Mouse (Mus musculus) kidney, embryonic 15.5 days (tissue): ENCODE results near the gene Spata1. TPM values are rescaled to one million over a fixed set of nuclear protein-coding genes. Genes with fewer than 3 reads are reported as not detected.
"Not testable (repeated sequence)": the region's sequence is repeated elsewhere in the genome, so short reads cannot be mapped to it uniquely, and the experiment has no call there.

Source experiments
- ATAC-seq: fragments of 200-750 bp; cut with Nextera tagmentation; replicated peaks from 2 replicates; pipeline ENCODE4 v1.8.0; 2017; ENCODE audit warnings: moderate TSS enrichment; ENCODE audit not compliant: low FRiP score
- H3K27ac ChIP-seq: fragments of 300-500 bp; sonication (generic); 2 replicates; pipeline ENCODE4 v1.5.1; 2015; ENCODE audit warnings: mild to moderate bottlenecking, inconsistent platforms
- H3K27me3 ChIP-seq: fragments of 300-500 bp; sonication (generic); 2 replicates; pipeline ENCODE4 v1.6.1; 2015; ENCODE audit warnings: inconsistent platforms
- H3K36me3 ChIP-seq: fragments of 300-500 bp; sonication (generic); 2 replicates; pipeline ENCODE4 v1.6.1; 2015; ENCODE audit warnings: inconsistent platforms
- H3K4me1 ChIP-seq: fragments of 300-500 bp; sonication (generic); 2 replicates; pipeline ENCODE4 v1.6.1; 2015; ENCODE audit warnings: inconsistent platforms
- H3K4me2 ChIP-seq: fragments of 300-500 bp; sonication (generic); 2 replicates; pipeline ENCODE4 v1.6.1; 2015; ENCODE audit warnings: moderate library complexity, mild to moderate bottlenecking, inconsistent platforms
- H3K4me3 ChIP-seq: fragments of 300-500 bp; sonication (generic); replicated peaks from 2 replicates; pipeline ENCODE4 v1.5.1; 2015; ENCODE audit warnings: mild to moderate bottlenecking, inconsistent platforms
- H3K9ac ChIP-seq: fragments of 300-500 bp; sonication (generic); 2 replicates; pipeline ENCODE4 v1.6.1; 2015; ENCODE audit warnings: mild to moderate bottlenecking, inconsistent platforms
- H3K9me3 ChIP-seq: fragments of 300-500 bp; sonication (generic); replicated peaks from 2 replicates; pipeline ENCODE4 v1.6.1; 2016; ENCODE audit warnings: inconsistent platforms
- WGBS: fragments of 180-500 bp; shearing (Covaris S2); methylation state at CpG from one replicate; pipeline ENCODE4 v1.1.7; 2015; ENCODE audit warnings: mixed read lengths; 5-methylcytosine and 5-hydroxymethylcytosine counted together
- polyA plus RNA-seq: library from polyadenylated mRNA; unstranded; fragments of >200 nt; fragmentation: Nextera tagmentation; extraction: Ambion mirVana; gene quantifications from 2 replicates; pipeline ENCODE4 v1.2.1, GENCODE M21; 2015

Spata1 gene
- polyA plus RNA-seq, 1 experiment from 2014 or later: 6.5 TPM

- Histone ChIP-seq H3K9ac (no peak overlapping the region), H3K4me1 (no peaks in the 10 kb centered on the region), H3K4me2 (no peak overlapping the region), H3K27me3 (no peaks in the 10 kb centered on the region), H3K9me3 (no peaks in the 10 kb centered on the region), H3K36me3 (peaks cover 88% of the 10 kb centered on the region), H3K27ac (no peak overlapping the region), H3K4me3 (no peak overlapping the region)
- WGBS: 91% methylated on average over 8 of the region's 8 CpGs
- ATAC-seq: no peak
Observed at GRCm38 (mm10) chr3:146434686-146435085, 64.9 kb downstream of the Spata1 start.

- Histone ChIP-seq H3K4me2 (no peak overlapping the region), H3K4me3 (no peak overlapping the region), H3K27me3 (no peaks in the 10 kb centered on the region), H3K9ac (no peak overlapping the region), H3K36me3 (peaks cover 93% of the 10 kb centered on the region), H3K27ac (no peak overlapping the region), H3K4me1 (no peaks in the 10 kb centered on the region), H3K9me3 (no peaks in the 10 kb centered on the region)
- WGBS: 89% methylated on average over 14 of the region's 14 CpGs
- no peak for ATAC-seq
Observed at GRCm38 (mm10) chr3:146433681-146434350, 65.7 kb downstream of the Spata1 start.

- not testable (repeated sequence) for H3K4me3 ChIP-seq, H3K4me1 ChIP-seq, H3K9me3 ChIP-seq, H3K27me3 ChIP-seq, H3K4me2 ChIP-seq, ATAC-seq, H3K9ac ChIP-seq, H3K27ac ChIP-seq
- peaks cover 93% of the 10 kb centered on the region for H3K36me3 ChIP-seq
- 87% methylated on average over 11 of the region's 11 CpGs for WGBS
Observed at GRCm38 (mm10) chr3:146433063-146433462, 66.5 kb downstream of the Spata1 start.

GRCm38 (mm10) chr3:146426489-146426888 is 73.1 kb downstream of the Spata1 start:
- Histone ChIP-seq H3K4me1 (peaks cover 10% of the 10 kb centered on the region), H3K4me3 (no peak overlapping the region), H3K4me2 (no peak overlapping the region), H3K27me3 (no peaks in the 10 kb centered on the region), H3K36me3 (peaks cover 76% of the 10 kb centered on the region), H3K9ac (no peak overlapping the region), H3K27ac (no peak overlapping the region), H3K9me3 (no peaks in the 10 kb centered on the region)
- WGBS: 91% methylated on average over 8 of the region's 8 CpGs
- no peak for ATAC-seq

GRCm38 (mm10) chr3:146425902-146426301 is 73.7 kb downstream of the Spata1 start:
- 45% methylated on average over 7 of the region's 7 CpGs for WGBS
- Histone ChIP-seq H3K9me3 (no peaks in the 10 kb centered on the region), H3K27me3 (no peaks in the 10 kb centered on the region), H3K27ac (no peak overlapping the region), H3K4me3 (no peak overlapping the region), H3K36me3 (peaks cover 70% of the 10 kb centered on the region), H3K4me2 (no peak overlapping the region), H3K9ac (no peak overlapping the region), H3K4me1 (peaks cover 10% of the 10 kb centered on the region)
- no peak for ATAC-seq

GRCm38 (mm10) chr3:146424306-146424900 is 75.2 kb downstream of the Spata1 start:
- Histone ChIP-seq H3K4me1 (peaks cover 10% of the 10 kb centered on the region), H3K36me3 (peaks cover 69% of the 10 kb centered on the region), H3K9ac (no peak overlapping the region), H3K9me3 (no peaks in the 10 kb centered on the region), H3K27me3 (no peaks in the 10 kb centered on the region), H3K4me3 (no peak overlapping the region), H3K27ac (no peak overlapping the region), H3K4me2 (no peak overlapping the region)
- peak; percentile 19; the same call in 1 of the 2 replicates for ATAC-seq
- 75% methylated on average over 7 of the region's 7 CpGs for WGBS

GRCm38 (mm10) chr3:146423710-146424109 is 75.8 kb downstream of the Spata1 start:
- Histone ChIP-seq H3K36me3 (peaks cover 70% of the 10 kb centered on the region), H3K27me3 (no peaks in the 10 kb centered on the region), H3K4me1 (peaks cover 10% of the 10 kb centered on the region), H3K9me3 (no peaks in the 10 kb centered on the region), H3K4me3 (no peak overlapping the region), H3K27ac (no peak overlapping the region), H3K9ac (no peak overlapping the region), H3K4me2 (no peak overlapping the region)
- no peak for ATAC-seq
- 88% methylated on average over 7 of the region's 7 CpGs for WGBS

GRCm38 (mm10) chr3:146421787-146422186 is 77.8 kb downstream of the Spata1 start:
- Histone ChIP-seq H3K36me3 (peaks cover 61% of the 10 kb centered on the region), H3K4me2 (no peak overlapping the region), H3K27ac (no peak overlapping the region), H3K9me3 (no peaks in the 10 kb centered on the region), H3K4me3 (no peak overlapping the region), H3K9ac (no peak overlapping the region), H3K4me1 (peaks cover 10% of the 10 kb centered on the region), H3K27me3 (no peaks in the 10 kb centered on the region)
- 16% methylated on average over 8 of the region's 8 CpGs for WGBS
- no peak for ATAC-seq

- Histone ChIP-seq H3K27ac (no peak overlapping the region), H3K9me3 (no peaks in the 10 kb centered on the region), H3K4me1 (peaks cover 13% of the 10 kb centered on the region), H3K4me2 (no peak overlapping the region), H3K9ac (no peak overlapping the region), H3K36me3 (peaks cover 51% of the 10 kb centered on the region), H3K27me3 (no peaks in the 10 kb centered on the region), H3K4me3 (no peak overlapping the region)
- ATAC-seq: no peak
- 89% methylated on average over 15 of the region's 15 CpGs for WGBS
Observed at GRCm38 (mm10) chr3:146419992-146420537, 79.5 kb downstream of the Spata1 start.

- peaks cover 51% of the 10 kb centered on the region for H3K36me3 ChIP-seq
- H3K4me2 ChIP-seq: no peak overlapping the region
- H3K27ac ChIP-seq: no peak overlapping the region
- H3K9me3 ChIP-seq: no peaks in the 10 kb centered on the region
- no peak for ATAC-seq
- WGBS: 90% methylated on average over 9 of the region's 9 CpGs
- no peaks in the 10 kb centered on the region for H3K27me3 ChIP-seq
- no peak overlapping the region for H3K4me3 ChIP-seq
- no peak overlapping the region for H3K9ac ChIP-seq
- H3K4me1 ChIP-seq: peaks cover 12% of the 10 kb centered on the region
Observed at GRCm38 (mm10) chr3:146419534-146419933, 80.0 kb downstream of the Spata1 start.

GRCm38 (mm10) chr3:146418901-146419300 is 80.7 kb downstream of the Spata1 start:
- Histone ChIP-seq H3K9me3 (no peaks in the 10 kb centered on the region), H3K4me2 (no peak overlapping the region), H3K27ac (no peak overlapping the region), H3K9ac (no peak overlapping the region), H3K27me3 (no peaks in the 10 kb centered on the region), H3K36me3 (peaks cover 51% of the 10 kb centered on the region), H3K4me3 (no peak overlapping the region), H3K4me1 (peaks cover 8% of the 10 kb centered on the region)
- no peak for ATAC-seq
- WGBS: 80% methylated on average over 7 of the region's 7 CpGs

- Histone ChIP-seq H3K9me3 (no peaks in the 10 kb centered on the region), H3K27me3 (no peaks in the 10 kb centered on the region), H3K4me1 (peaks cover 8% of the 10 kb centered on the region), H3K27ac (no peak overlapping the region), H3K4me3 (no peak overlapping the region), H3K36me3 (peaks cover 41% of the 10 kb centered on the region), H3K4me2 (no peak overlapping the region), H3K9ac (no peak overlapping the region)
- 96% methylated on average over 8 of the region's 8 CpGs for WGBS
- no peak for ATAC-seq
Observed at GRCm38 (mm10) chr3:146417873-146418272, 81.7 kb downstream of the Spata1 start.
